Mouse (Mus musculus): ENCODE measurements around the gene Tcam1. TPM values are rescaled to one million over a fixed set of nuclear protein-coding genes. Genes with fewer than 3 reads are reported as not detected.

Tcam1 gene
- 4.3 and 4.6 TPM in 2 replicates for total RNA-seq (2012; rRNA removed)
- polyA plus RNA-seq (2012; ENCODE audit: insufficient read depth in 1 of 2, insufficient read length in 2 of 2, low read depth in 1 of 2, low replicate concordance in 2 of 2, missing spikeins in 1 of 2) = 1 to 10 TPM in 1 of 2 experiments, not detected in 1; 8.9 TPM

DNA sequence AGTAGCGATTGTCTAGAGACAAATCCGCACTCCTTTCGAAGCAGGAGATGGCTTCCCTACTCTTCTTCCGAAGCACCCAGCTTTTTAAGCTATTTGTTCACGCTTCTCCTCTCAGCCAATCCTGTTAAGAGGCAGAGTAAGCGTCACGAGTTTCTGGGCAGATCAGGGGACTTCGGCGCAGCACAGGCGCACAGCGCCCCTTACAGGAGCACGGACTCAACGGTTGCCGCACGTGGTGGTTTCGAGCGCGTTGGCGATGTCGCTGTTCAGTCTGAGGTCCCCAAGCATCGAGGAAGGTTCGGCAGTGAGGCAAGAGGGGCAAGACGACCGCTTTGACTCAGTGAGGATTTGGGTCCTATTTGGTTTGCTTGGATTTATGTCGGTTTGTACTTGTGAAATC is at the start of gene Tcam1:
Tcam1 (plus strand) TSS at position 219 of the 400 bp plus-strand sequence.
- peak; percentile 99 for DNase-seq (ENCODE audit: low read depth, low spot score)
- Histone ChIP-seq H3K36me3 (ENCODE audit: control insufficient read depth in 1 of 2, insufficient read depth in 2 of 2, low read length in 2 of 2) (peaks cover 0 to 9% of the 10 kb centered on the region in 2 experiments; a peak in 2 of 4 replicates), H3K9me3 (replicated peaks; ENCODE audit: insufficient read depth, low read length) (no peaks in the 10 kb centered on the region), H3K9ac (ENCODE audit: control insufficient read depth, low read depth, low read length, poor library complexity, severe bottlenecking) (peak within 1 kb of the TSS; percentile 44), H3K4me3 (ENCODE audit: control insufficient read depth in 1 of 2, insufficient read depth in 1 of 2, low read depth in 2 of 2, low read length in 2 of 2) (peak within 1 kb of the TSS; percentile 2 to 6; a peak in 1 of 4 replicates), H3K79me2 (ENCODE audit: control insufficient read depth, insufficient read depth, low read length, poor library complexity) (peaks cover 16% of the 10 kb centered on the region), H3K27ac (ENCODE audit: control insufficient read depth, low read depth, low read length) (no peak within 1 kb of the TSS), H3K4me1 (ENCODE audit: control insufficient read depth in 1 of 2, insufficient read depth in 2 of 2, low read length in 2 of 2) (peaks cover 0 to 22% of the 10 kb centered on the region in 2 experiments; a peak in 3 of 4 replicates), H3K27me3 (ENCODE audit: control insufficient read depth in 1 of 2, insufficient read depth in 2 of 2, low read length in 2 of 2) (no peaks in the 10 kb centered on the region)
- no peak for TF ChIP-seq ZMIZ1 (IDR thresholded peaks at IDR 0.05; ENCODE audit: low read depth, low read length)
- peak; percentile 88 for TF ChIP-seq BHLHE40 (IDR thresholded peaks at IDR 0.05; ENCODE audit: borderline replicate concordance, low read depth, low read length)
- no peak for TF ChIP-seq TCF12 (IDR thresholded peaks at IDR 0.05; ENCODE audit: low read depth, low read length)
- TF ChIP-seq KAT2A (conservative IDR thresholded peaks at IDR 0.05; ENCODE audit: low read depth, low read length) = no peak
- TF ChIP-seq NELFE (IDR thresholded peaks at IDR 0.05; ENCODE audit: low read depth, low read length) = no peak
- TF ChIP-seq RCOR1 (IDR thresholded peaks at IDR 0.05; ENCODE audit: low read depth, low read length) = no peak
- TF ChIP-seq JUND (IDR thresholded peaks at IDR 0.05; ENCODE audit: low read depth, low read length) = no peak
- TF ChIP-seq EP300 (IDR thresholded peaks at IDR 0.05; ENCODE audit: low read depth in 1 of 2, low read length in 2 of 2) = 0 out of 4 replicates have a peak, but pooled peaks of 1 of the 2 experiments have one; percentile 48
- no peak for TF ChIP-seq MAZ (IDR thresholded peaks at IDR 0.05; ENCODE audit: low read depth, low read length)
- TF ChIP-seq MAFK (IDR thresholded peaks at IDR 0.05; ENCODE audit: borderline replicate concordance, low read depth, low read length) = no peak
- TF ChIP-seq E2F4 (IDR thresholded peaks at IDR 0.05; ENCODE audit: borderline replicate concordance, low read depth, low read length) = no peak
- no peak for TF ChIP-seq CHD1 (IDR thresholded peaks at IDR 0.05; ENCODE audit: low read depth, low read length)
- no peak; the same call in 1 of the 2 replicates for TF ChIP-seq ZKSCAN1 (IDR thresholded peaks at IDR 0.05; ENCODE audit: low read depth, low read length)
- TF ChIP-seq CTCF (IDR thresholded peaks at IDR 0.05 in 2 of 3, conservative IDR thresholded peaks at IDR 0.05 in 1 of 3; ENCODE audit: control insufficient read depth in 1 of 3, insufficient read depth in 1 of 3, low read depth in 2 of 3, low read length in 3 of 3, poor library complexity in 1 of 3, severe bottlenecking in 1 of 3) = peak; percentile 75 to 91 (median 88)
- TF ChIP-seq ZNF384 (IDR thresholded peaks at IDR 0.05; ENCODE audit: low read depth, low read length) = no peak
- no peak for TF ChIP-seq UBTF (IDR thresholded peaks at IDR 0.05; ENCODE audit: borderline replicate concordance, insufficient read depth, low read depth, low read length)
- no peak for TF ChIP-seq GATA1 (IDR thresholded peaks at IDR 0.05; ENCODE audit: low read depth, low read length)
- TF ChIP-seq MYB (IDR thresholded peaks at IDR 0.05; ENCODE audit: low read depth, low read length) = peak; percentile 86
- no peak for TF ChIP-seq POLR2AphosphoS2 (IDR thresholded peaks at IDR 0.05; ENCODE audit: low read length)
- peak; percentile 46; the same call in 1 of the 2 replicates for TF ChIP-seq SMC3 (IDR thresholded peaks at IDR 0.05; ENCODE audit: low read depth, low read length)
- TF ChIP-seq MEF2A (IDR thresholded peaks at IDR 0.05; ENCODE audit: extremely low read depth, insufficient replicate concordance, low read depth, low read length, poor library complexity, severe bottlenecking) = no peak
- no peak for TF ChIP-seq GABPA (IDR thresholded peaks at IDR 0.05; ENCODE audit: low read depth, low read length)
- TF ChIP-seq NRF1 (IDR thresholded peaks at IDR 0.05; ENCODE audit: insufficient read depth, low read depth, low read length, poor library complexity, severe bottlenecking) = peak; percentile 78
- TF ChIP-seq CHD2 (IDR thresholded peaks at IDR 0.05; ENCODE audit: low read length) = peak; percentile 97
- peak; percentile 59 for TF ChIP-seq RAD21 (IDR thresholded peaks at IDR 0.05; ENCODE audit: low read depth, low read length)
- TF ChIP-seq SIN3A (IDR thresholded peaks at IDR 0.05; ENCODE audit: low read length) = peak; percentile 60; the same call in 1 of the 2 replicates
- TF ChIP-seq MXI1 (IDR thresholded peaks at IDR 0.05; ENCODE audit: low read depth, low read length) = peak; percentile 93; the same call in 1 of the 2 replicates
- TF ChIP-seq USF2 (IDR thresholded peaks at IDR 0.05; ENCODE audit: borderline replicate concordance in 1 of 2, insufficient read depth in 1 of 2, low read depth in 1 of 2, low read length in 2 of 2) = no peak
- TF ChIP-seq USF1 (IDR thresholded peaks at IDR 0.05; ENCODE audit: low read depth, low read length) = peak; percentile 82
- TF ChIP-seq MAX (IDR thresholded peaks at IDR 0.05; ENCODE audit: low read length) = peak; percentile 100
- peak; percentile 65; the same call in 1 of the 2 replicates for TF ChIP-seq ETS1 (IDR thresholded peaks at IDR 0.05; ENCODE audit: low read depth, low read length)
- TF ChIP-seq TAL1 (IDR thresholded peaks at IDR 0.05; ENCODE audit: low read length) = no peak
- peak in 1 of 2 experiments; percentile 45; a peak in 1 of 4 replicates for TF ChIP-seq POLR2A (IDR thresholded peaks at IDR 0.05; ENCODE audit: control insufficient read depth in 1 of 2, insufficient read depth in 1 of 2, low read depth in 1 of 2, low read length in 2 of 2, poor library complexity in 1 of 2)
- peak; percentile 64 for TF ChIP-seq TBP (IDR thresholded peaks at IDR 0.05; ENCODE audit: low read depth, low read length)
- TF ChIP-seq HCFC1 (IDR thresholded peaks at IDR 0.05; ENCODE audit: low read depth, low read length) = peak; percentile 54; the same call in 1 of the 2 replicates
- TF ChIP-seq MYC (IDR thresholded peaks at IDR 0.05; ENCODE audit: low read depth, low read length) = peak; percentile 100
- TF ChIP-seq POLR2AphosphoS5 (IDR thresholded peaks at IDR 0.05; ENCODE audit: borderline replicate concordance, low read depth, low read length) = no peak
